Mouse (Mus musculus) liver, embryonic 14.5 days (tissue): ENCODE results near the gene Axdnd1. TPM values are rescaled to one million over a fixed set of nuclear protein-coding genes. Genes with fewer than 3 reads are reported as not detected.

Experiments used
- ATAC-seq: fragments of 200-750 bp; cut with Nextera tagmentation; 2 replicates; pipeline ENCODE4 v1.8.0; 2017; ENCODE audit warnings: moderate number of reproducible peaks, mild to moderate bottlenecking, moderate library complexity; ENCODE audit not compliant: insufficient read depth
- DNase-seq, 3 experiments: peaks; one replicate each; pipeline ENCODE4 v3.0.0-alpha.2; 2012 to 2013; ENCODE audit warnings: low read depth in 3 of 3, low spot score in 3 of 3
- H3K27ac ChIP-seq: fragments of 300-500 bp; sonication (generic); 2 replicates; pipeline ENCODE4 v1.5.1; 2014; ENCODE audit warnings: moderate library complexity, mild to moderate bottlenecking, control low read depth, inconsistent platforms
- H3K27me3 ChIP-seq: fragments of 300-500 bp; sonication (generic); 2 replicates; pipeline ENCODE4 v1.6.1; 2014; ENCODE audit warnings: mild to moderate bottlenecking, low read length, moderate library complexity; ENCODE audit not compliant: control insufficient read depth, insufficient read depth
- H3K36me3 ChIP-seq: fragments of 300-500 bp; sonication (generic); replicated peaks from 2 replicates; pipeline ENCODE4 v1.6.1; 2014; ENCODE audit warnings: low read depth; ENCODE audit not compliant: control insufficient read depth, insufficient read depth
- H3K4me1 ChIP-seq, 2 experiments: fragments of 200-500 bp in 1 of 2; fragments of 300-500 bp in 1 of 2; sonication (generic) in 1 of 2; replicated peaks; 2 replicates each; pipeline ENCODE4 v1.6.1; 2012 to 2014; ENCODE audit warnings: antibody characterized with exemption in 1 of 2, inconsistent platforms in 1 of 2, low read length in 1 of 2; ENCODE audit not compliant: control insufficient read depth in 2 of 2, insufficient read depth in 2 of 2
- H3K4me2 ChIP-seq: fragments of 300-500 bp; sonication (generic); 2 replicates; pipeline ENCODE4 v1.6.1; 2014; ENCODE audit warnings: low read depth, mild to moderate bottlenecking, control low read depth, moderate library complexity
- H3K4me3 ChIP-seq, 2 experiments: fragments of 200-500 bp in 1 of 2; fragments of 300-500 bp in 1 of 2; sonication (generic) in 1 of 2; 2 replicates each; pipeline ENCODE4 v1.5.1; 2012 to 2014; ENCODE audit warnings: low read depth in 2 of 2, low read length in 2 of 2, mild to moderate bottlenecking in 2 of 2, control low read depth in 1 of 2, inconsistent platforms in 1 of 2, moderate library complexity in 1 of 2; ENCODE audit not compliant: insufficient read depth in 1 of 2
- H3K9ac ChIP-seq: fragments of 300-500 bp; sonication (generic); replicated peaks from 2 replicates; pipeline ENCODE4 v1.6.1; 2014; ENCODE audit warnings: mild to moderate bottlenecking, control low read depth, moderate library complexity
- H3K9me3 ChIP-seq: fragments of 300-500 bp; sonication (generic); 2 replicates; pipeline ENCODE4 v1.6.1; 2016; ENCODE audit warnings: low read length, mixed read lengths; ENCODE audit not compliant: control insufficient read depth
- CTCF ChIP-seq: IDR thresholded peaks from 2 replicates; pipeline ENCODE4 v1.5.1; 2016; ENCODE audit warnings: antibody characterized with exemption, low read depth, control low read depth
- EP300 ChIP-seq: IDR thresholded peaks from 2 replicates; pipeline ENCODE4 v1.6.1; 2016; ENCODE audit warnings: antibody characterized with exemption, low read depth
- WGBS: fragments of 180-500 bp; shearing (Covaris S2); extraction: QIAGEN DNeasy Blood & Tissue Kit; methylation state at CpG from one replicate; pipeline ENCODE4 v1.1.7; 2014; ENCODE audit not compliant: insufficient replicate concordance; 5-methylcytosine and 5-hydroxymethylcytosine counted together
- polyA plus RNA-seq, 2 experiments: library from polyadenylated mRNA; depleted of rRNA in 1 of 2; stranded (reverse) in 1 of 2; unstranded in 1 of 2; fragments of >200 nt; fragmentation: Nextera tagmentation in 1 of 2; extraction: Ambion mirVana in 1 of 2; gene quantifications; 2 replicates each; pipeline versions ENCODE4 v1.2.1 to v1.2.3; 2012 to 2014

Gene Axdnd1
- polyA plus RNA-seq, 2 experiments, result 0.06 to 0.09 TPM

DNA sequence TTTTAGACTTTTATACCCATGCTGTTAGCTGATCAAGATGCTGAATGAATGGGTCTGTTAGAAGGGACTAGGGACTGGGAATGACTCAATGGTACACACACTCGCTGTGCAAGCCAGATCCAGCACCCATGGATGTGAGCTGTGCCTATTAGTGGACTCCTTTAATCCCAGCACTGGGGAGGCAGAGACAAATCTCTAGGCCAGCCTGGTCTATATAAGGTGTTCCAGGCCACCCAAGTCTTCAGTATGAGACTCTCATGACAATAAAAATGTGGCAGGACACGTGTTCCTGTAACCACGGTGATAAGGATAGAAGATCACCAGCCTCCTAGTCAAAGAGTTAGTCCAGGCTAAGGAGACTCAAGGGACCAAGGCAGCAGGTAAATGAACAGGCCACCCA, 3.1 kb upstream of the Axdnd1 start:
- no peaks in the 10 kb centered on the region for H3K27me3 ChIP-seq
- no peaks in the 10 kb centered on the region for H3K9me3 ChIP-seq
- no peak overlapping the region for H3K4me3 ChIP-seq
- H3K9ac ChIP-seq, result no peak overlapping the region
- no peak overlapping the region for H3K4me2 ChIP-seq
- 54% methylated on average over 3 of the region's 3 CpGs for WGBS
- ATAC-seq (no peak), DNase-seq (no peak)
- no peaks in the 10 kb centered on the region for H3K36me3 ChIP-seq
- peaks cover 6 to 10% of the 10 kb centered on the region in 2 experiments for H3K4me1 ChIP-seq
- TF ChIP-seq EP300 (no peak), CTCF (no peak)
- no peak overlapping the region for H3K27ac ChIP-seq

DNA sequence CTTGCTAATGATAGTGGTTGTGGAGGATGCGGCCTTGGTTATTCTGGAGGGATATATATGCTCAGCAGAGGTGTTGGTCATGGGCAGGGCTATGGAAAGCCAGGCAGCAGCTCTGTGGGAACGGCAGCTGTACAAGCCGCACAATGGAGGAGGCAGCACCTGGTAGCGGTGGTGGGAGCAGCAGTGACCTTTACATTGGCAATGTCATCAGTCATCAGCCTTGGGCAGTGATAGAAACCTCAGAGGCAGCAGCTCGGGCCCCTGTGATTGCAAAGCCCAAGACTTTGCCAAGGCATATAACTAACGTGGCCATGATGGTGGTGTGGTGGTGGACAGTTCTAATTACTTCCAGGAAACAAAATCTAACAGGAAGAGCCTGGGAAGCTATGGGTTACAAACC, 2.5 kb upstream of the Axdnd1 start:
- H3K27ac ChIP-seq, result no peak overlapping the region
- H3K9me3 ChIP-seq, result no peaks in the 10 kb centered on the region
- no peak for TF ChIP-seq CTCF
- TF ChIP-seq EP300, result no peak
- no peak overlapping the region for H3K4me2 ChIP-seq
- no peak overlapping the region for H3K4me3 ChIP-seq
- no peak overlapping the region for H3K9ac ChIP-seq
- peaks cover 6 to 10% of the 10 kb centered on the region in 2 experiments for H3K4me1 ChIP-seq
- ATAC-seq (no peak), DNase-seq (no peak)
- WGBS, result 79% methylated on average over 6 of the region's 6 CpGs
- H3K27me3 ChIP-seq, result no peaks in the 10 kb centered on the region
- no peaks in the 10 kb centered on the region for H3K36me3 ChIP-seq

- WGBS, result 67% methylated on average over 6 of the region's 6 CpGs
- no peaks in the 10 kb centered on the region for H3K36me3 ChIP-seq
- H3K4me3 ChIP-seq, result no peak overlapping the region
- TF ChIP-seq CTCF (no peak), EP300 (no peak)
- H3K9ac ChIP-seq, result no peak overlapping the region
- H3K9me3 ChIP-seq, result no peaks in the 10 kb centered on the region
- no peak for ATAC-seq
- H3K27ac ChIP-seq, result no peak overlapping the region
- H3K27me3 ChIP-seq, result no peaks in the 10 kb centered on the region
- no peak for DNase-seq
- no peak overlapping the region for H3K4me2 ChIP-seq
- peaks cover 6 to 10% of the 10 kb centered on the region in 2 experiments for H3K4me1 ChIP-seq
Measured at GRCm38 (mm10) chr1:156422856-156423255, 1.9 kb upstream of the Axdnd1 start.

DNA sequence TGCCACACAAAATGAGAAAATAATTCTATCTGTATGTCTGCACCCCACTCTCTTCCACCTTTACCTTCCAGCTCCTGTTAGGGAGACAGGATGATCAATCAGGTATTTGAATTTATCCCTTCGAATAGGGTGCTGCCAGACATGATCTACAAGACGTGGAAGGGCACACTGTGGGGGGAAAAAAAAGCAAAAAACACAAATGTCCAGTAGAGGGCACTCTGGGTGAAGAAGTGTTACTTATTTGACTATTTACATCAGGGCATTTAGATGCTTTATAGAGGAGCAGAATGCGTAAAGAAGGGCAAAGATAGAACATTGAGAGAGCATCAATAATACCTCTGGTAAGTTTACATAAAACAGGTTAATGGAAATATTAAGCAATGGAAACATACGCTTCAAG, 2.8 kb downstream of the Axdnd1 start:
- TF ChIP-seq EP300 (no peak), CTCF (peak; percentile 56)
- Histone ChIP-seq H3K4me2 (no peak overlapping the region), H3K4me1 (peaks cover 6 to 10% of the 10 kb centered on the region in 2 experiments), H3K27ac (no peak overlapping the region), H3K4me3 (no peak overlapping the region), H3K36me3 (no peaks in the 10 kb centered on the region), H3K27me3 (no peaks in the 10 kb centered on the region), H3K9me3 (no peaks in the 10 kb centered on the region), H3K9ac (no peak overlapping the region)
- WGBS, result 57% methylated on average over 4 of the region's 4 CpGs
- ATAC-seq, result no peak
- DNase-seq, result peak in 1 of 3 experiments; percentile 18

- Histone ChIP-seq H3K4me2 (no peak overlapping the region), H3K4me3 (no peak overlapping the region), H3K27ac (no peak overlapping the region), H3K4me1 (no peaks in the 10 kb centered on the region; a peak in 1 of 4 replicates), H3K27me3 (no peaks in the 10 kb centered on the region), H3K36me3 (no peaks in the 10 kb centered on the region), H3K9me3 (no peaks in the 10 kb centered on the region), H3K9ac (no peak overlapping the region)
- 49% methylated on average over 4 of the region's 4 CpGs for WGBS
- no peak for DNase-seq
- no peak for ATAC-seq
- TF ChIP-seq EP300, result no peak
- no peak for TF ChIP-seq CTCF
Measured at GRCm38 (mm10) chr1:156408521-156408920, 12.4 kb downstream of the Axdnd1 start.
